Mouse (Mus musculus) olfactory bulb, adult 2 months (tissue): Measurements from ENCODE around the gene Hoxd12.

Source experiments
- CTCF ChIP-seq: fragments of 200-500 bp; IDR thresholded peaks from 2 replicates; pipeline ENCODE4 v1.5.1; 2012; ENCODE audit warnings: low read depth, mild to moderate bottlenecking, low read length, moderate library complexity; ENCODE audit not compliant: insufficient read depth
- POLR2A ChIP-seq: fragments of 200-500 bp; IDR thresholded peaks from 2 replicates; pipeline ENCODE4 v1.6.1; 2012; ENCODE audit warnings: mild to moderate bottlenecking, low read depth, low read length, moderate library complexity; ENCODE audit not compliant: insufficient read depth

GRCm38 (mm10) chr2:74645631-74646030 is 29.2 kb upstream of the Hoxd12 start:
- no peak for TF ChIP-seq CTCF
- TF ChIP-seq POLR2A = no peak
